Comparison of ENCODE assay signal across 8 mouse cellular contexts in genomic region chr6:114577319-114577718, GRCm38 (mm10).
A peak's percentile ranks its signal among the peaks of the same experiment; 100 is the strongest.
DNase-seq lines count a peak whose midpoint lies in the region; ATAC-seq and TF ChIP-seq lines count a peak whose summit lies in the region.
"Not testable (repeated sequence)": the region's sequence is repeated elsewhere in the genome, so short reads cannot be mapped to it uniquely, and the experiment has no call there.

No protein-coding gene starts in this region.

- TF ChIP-seq POLR2A in thymus, adult 2 months (IDR thresholded peaks at IDR 0.05; ENCODE audit: control insufficient read depth, extremely low read depth, insufficient read depth, low read length, poor library complexity), result not testable (repeated sequence)

- DNase-seq in CD4-positive helper T cell, adult 2 months (ENCODE audit: low read depth, low spot score), result peak; percentile 50
- DNase-seq in brain, adult 2 months (ENCODE audit: low read depth, low spot score), result peak; percentile 12
- DNase-seq in forelimb bud, embryonic 11.5 days (ENCODE audit: low read depth, low spot score), result peak; percentile 16
- DNase-seq in heart, postnatal 14 days, result peak; percentile 53 to 54
- peak; percentile 26 for DNase-seq in layer of hippocampus, adult 11-12 months (ENCODE audit: low spot score)
- peak; percentile 56 for DNase-seq in liver, postnatal 0 days
- peak; percentile 18 for DNase-seq in ovary, postnatal 10 days (ENCODE audit: low spot score)
- peak; percentile 24 for DNase-seq in thymus, adult 2 months

- WGBS in liver, postnatal 0 days (ENCODE audit: insufficient replicate concordance), result 18% methylated on average over 6 of the region's 15 CpGs
- 33% methylated on average over 8 of the region's 15 CpGs for WGBS in thymus, adult 2 months

- H3K4me3 ChIP-seq in liver, postnatal 0 days (ENCODE audit: low read depth, low read length); thymus, adult 2 months (ENCODE audit: control insufficient read depth, insufficient read depth, low read length): not testable (repeated sequence)

- H3K36me3 ChIP-seq in liver, postnatal 0 days (replicated peaks; ENCODE audit: insufficient read depth, low read length); thymus, adult 2 months (ENCODE audit: control insufficient read depth, insufficient read depth, low read length): not testable (repeated sequence)

- not testable (repeated sequence) for H3K4me1 ChIP-seq in liver, postnatal 0 days (ENCODE audit: insufficient read depth); thymus, adult 2 months (replicated peaks; ENCODE audit: control insufficient read depth, insufficient read depth, low read length)

- not testable (repeated sequence) for H3K4me2 ChIP-seq in liver, postnatal 0 days (ENCODE audit: low read depth, low read length)

- H3K27ac ChIP-seq in liver, postnatal 0 days (ENCODE audit: low read depth); thymus, adult 2 months (ENCODE audit: control insufficient read depth, insufficient read depth, low read length): not testable (repeated sequence)

- not testable (repeated sequence) for H3K9ac ChIP-seq in liver, postnatal 0 days (replicated peaks)

- intact Hi-C loops in heart, postnatal 14 days (cut with DNase I), result not testable (repeated sequence)

- TF ChIP-seq CTCF in liver, postnatal 0 days (IDR thresholded peaks at IDR 0.05; ENCODE audit: low read depth); thymus, adult 2 months (IDR thresholded peaks at IDR 0.05; ENCODE audit: borderline replicate concordance, control insufficient read depth, extremely low read depth, insufficient read depth, low read length, poor library complexity): not testable (repeated sequence)

- H3K9me3 ChIP-seq in liver, postnatal 0 days (ENCODE audit: low read length), result not testable (repeated sequence)

- ATAC-seq in liver, postnatal 0 days, result not testable (repeated sequence)

- H3K27me3 ChIP-seq in liver, postnatal 0 days (ENCODE audit: insufficient read depth, low read length); thymus, adult 2 months (ENCODE audit: control insufficient read depth, insufficient read depth, low read length): not testable (repeated sequence)

- TF ChIP-seq EP300 in liver, postnatal 0 days (IDR thresholded peaks at IDR 0.05; ENCODE audit: low read depth), result not testable (repeated sequence)
